Mouse (Mus musculus): ENCODE measurements at regions not wholly inside any gene's neighbourhood (a gene's known extent, or its start where the extent isn't known, plus 50 kb on each side); places are given as distances from the start of the nearest gene placed in this dataset.

DNA sequence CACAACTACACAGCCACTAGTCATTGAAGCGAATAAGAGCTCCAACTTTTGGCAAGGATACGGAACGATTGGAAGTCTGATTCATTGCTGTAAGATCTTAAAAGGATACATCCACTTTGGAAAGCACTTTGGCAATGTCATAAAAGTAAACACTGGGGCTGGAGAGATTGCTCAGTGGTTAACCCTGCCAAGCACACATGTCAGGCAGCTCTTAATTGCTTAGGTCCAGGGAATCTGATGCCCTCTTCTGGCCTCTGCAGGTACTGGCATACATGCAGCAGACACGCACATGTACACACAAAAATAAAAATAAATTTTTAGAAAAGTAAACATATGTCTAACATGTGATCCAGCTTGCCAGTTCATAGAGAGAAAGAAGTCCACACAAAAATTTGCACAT lies 86.3 kb upstream of the Frmpd3 start:
- TF ChIP-seq POLR2A (IDR thresholded peaks at IDR 0.05; ENCODE audit: control insufficient read depth, low read depth, low read length) (no peak), CTCF (IDR thresholded peaks at IDR 0.05; ENCODE audit: control insufficient read depth, insufficient read depth, insufficient replicate concordance, low read depth, low read length) (no peak)

Data from testis, adult 2 months (tissue).